Mouse (Mus musculus): ENCODE measurements at regions not wholly inside any gene's neighbourhood (a gene's known extent, or its start where the extent isn't known, plus 50 kb on each side); places are given as distances from the start of the nearest gene placed in this dataset.
A peak's percentile ranks its signal among the peaks of the same experiment; 100 is the strongest.

DNA sequence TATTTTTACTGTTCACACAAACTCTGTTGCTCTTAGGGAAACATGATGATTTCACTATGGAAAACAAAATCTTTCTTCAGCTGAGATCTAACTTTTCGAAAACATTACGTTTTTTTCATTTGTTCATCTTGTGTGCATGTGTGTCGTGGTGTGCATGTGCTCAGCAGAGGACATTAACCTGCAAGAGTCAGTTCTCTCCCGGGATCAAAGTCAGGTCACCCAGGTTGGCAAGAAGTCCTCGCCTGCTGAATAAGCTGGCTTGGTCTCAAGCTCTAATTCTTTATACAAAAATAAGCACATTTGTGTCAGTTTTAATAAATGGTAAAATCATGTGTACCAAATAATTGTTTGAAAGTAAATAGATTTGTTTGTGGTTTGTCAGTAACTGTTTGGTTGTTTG, 105.2 kb upstream of the Foxn2 start:
- no peak for DNase-seq

GRCm38 (mm10) chr17:88336140-88336769, 104.3 kb upstream of the Foxn2 start:
- intact Hi-C loops (cut with DNase I), result no loop called here
- peak; percentile 52 for DNase-seq

More for the DNA sequence above, 105.2 kb upstream of the Foxn2 start:
- intact Hi-C loops (cut with DNase I), result no loop called here

- intact Hi-C loops (cut with DNase I), result no loop called here
- no peak for DNase-seq
Measured at GRCm38 (mm10) chr17:88337649-88338404, 102.7 kb upstream of the Foxn2 start.

DNA sequence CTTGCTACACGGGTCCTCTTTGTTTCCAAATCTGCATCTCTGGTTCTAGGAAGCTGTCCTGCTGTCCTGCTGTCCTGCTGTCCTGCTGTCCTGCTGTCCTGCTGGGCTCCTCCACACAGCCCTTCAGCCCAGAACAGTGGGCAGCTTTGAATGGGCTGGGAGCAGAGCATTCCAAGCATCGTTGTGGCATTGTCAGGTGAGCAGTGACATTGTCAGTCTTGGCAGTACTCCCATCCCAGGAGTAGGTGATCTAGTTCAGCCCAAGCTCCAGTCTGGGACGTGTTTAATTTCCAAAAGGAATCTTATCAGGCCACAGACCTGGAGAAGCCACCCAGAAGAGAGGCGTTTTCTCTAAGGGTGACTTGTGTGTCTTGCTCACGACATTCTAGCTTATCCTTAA, 99.4 kb upstream of the Foxn2 start:
- DNase-seq, result no peak
- intact Hi-C loops (cut with DNase I), result no loop called here

DNA sequence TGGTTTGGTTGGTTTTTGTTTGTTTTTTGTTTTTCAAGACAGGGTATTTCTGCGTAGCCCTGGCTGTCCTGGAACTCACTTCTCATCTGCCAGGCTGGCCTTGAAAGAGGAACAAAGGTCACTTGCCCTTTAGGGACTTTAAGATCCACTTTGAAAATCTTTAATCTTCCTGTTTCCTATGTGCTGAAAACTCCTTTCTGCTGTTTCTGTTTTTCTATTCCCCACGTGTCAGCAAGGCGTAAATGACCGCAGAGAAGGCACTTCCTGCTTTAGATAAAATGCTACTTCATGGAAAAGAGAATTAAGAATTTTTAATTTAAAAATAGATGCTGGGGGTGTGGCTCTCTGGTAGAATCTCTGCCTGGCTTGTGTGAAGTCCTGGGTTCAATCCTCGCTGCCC, 98.9 kb upstream of the Foxn2 start:
- intact Hi-C loops (cut with DNase I), result no loop called here
- no peak for DNase-seq

- no peak for DNase-seq
- intact Hi-C loops (cut with DNase I), result no loop called here
Measured at GRCm38 (mm10) chr17:88343091-88343783, 97.3 kb upstream of the Foxn2 start.

GRCm38 (mm10) chr17:88345433-88345832, 95.1 kb upstream of the Foxn2 start:
- intact Hi-C loops (cut with DNase I), result no loop called here
- no peak for DNase-seq

GRCm38 (mm10) chr17:88346896-88347295, 93.6 kb upstream of the Foxn2 start:
- no peak for DNase-seq
- intact Hi-C loops (cut with DNase I), result no loop called here

DNA sequence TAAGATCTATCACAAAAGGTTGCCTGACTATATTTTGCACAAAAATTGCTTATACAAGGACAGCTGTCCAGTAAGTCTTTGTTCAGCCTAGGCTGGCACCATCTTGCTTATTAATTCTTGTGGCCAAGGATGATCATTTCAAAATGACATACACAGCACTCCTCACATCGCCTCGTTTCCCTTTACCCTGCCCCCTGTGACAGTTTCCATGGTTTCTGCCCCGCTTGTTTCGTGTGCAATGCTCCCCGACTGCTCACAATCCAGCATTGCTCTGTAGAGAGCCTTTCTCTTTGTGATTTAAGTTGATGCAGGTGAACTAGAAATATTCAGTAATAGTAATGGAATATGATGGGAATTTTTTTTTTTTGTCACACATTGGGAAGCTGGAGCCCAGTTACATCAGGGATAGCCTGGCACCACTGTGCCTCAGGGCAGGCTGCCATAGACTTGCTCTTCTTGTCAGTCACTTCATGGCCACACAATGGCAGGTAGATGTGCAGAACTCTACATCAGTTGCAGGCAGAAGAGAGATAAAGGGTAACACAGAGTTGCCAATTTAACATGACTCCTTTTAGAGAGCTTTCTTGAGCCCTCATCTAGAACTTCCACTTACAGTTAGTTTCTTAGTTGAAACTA, 90.6 kb upstream of the Foxn2 start:
- intact Hi-C loops (cut with DNase I), result no loop called here
- DNase-seq, result no peak

- intact Hi-C loops (cut with DNase I), result no loop called here
- no peak for DNase-seq
Measured at GRCm38 (mm10) chr17:88350986-88351385, 89.5 kb upstream of the Foxn2 start.

DNA sequence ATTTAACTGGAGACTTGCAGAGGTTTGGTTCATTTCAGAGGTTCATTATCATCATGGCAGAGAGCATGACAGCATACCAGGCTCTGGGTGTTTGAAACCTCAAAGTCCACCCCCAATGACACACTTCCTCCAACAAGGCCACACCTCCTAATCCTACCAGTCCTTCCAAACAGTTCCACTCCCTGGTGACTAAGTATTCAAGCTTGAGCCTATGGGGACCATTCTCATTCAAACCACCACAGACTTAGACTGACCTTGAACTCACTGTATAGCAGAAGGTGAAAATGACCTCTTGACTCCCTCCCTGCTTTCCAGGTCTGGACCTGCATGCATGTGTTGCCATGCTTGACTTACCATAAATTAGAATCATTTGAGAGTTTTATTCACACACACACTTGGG, 87.6 kb upstream of the Foxn2 start:
- intact Hi-C loops (cut with DNase I), result no loop called here

GRCm38 (mm10) chr17:88361161-88361560, 79.3 kb upstream of the Foxn2 start:
- DNase-seq, result no peak
- intact Hi-C loops (cut with DNase I), result no loop called here

More for the DNA sequence above, 87.6 kb upstream of the Foxn2 start:
- no peak for DNase-seq

DNA sequence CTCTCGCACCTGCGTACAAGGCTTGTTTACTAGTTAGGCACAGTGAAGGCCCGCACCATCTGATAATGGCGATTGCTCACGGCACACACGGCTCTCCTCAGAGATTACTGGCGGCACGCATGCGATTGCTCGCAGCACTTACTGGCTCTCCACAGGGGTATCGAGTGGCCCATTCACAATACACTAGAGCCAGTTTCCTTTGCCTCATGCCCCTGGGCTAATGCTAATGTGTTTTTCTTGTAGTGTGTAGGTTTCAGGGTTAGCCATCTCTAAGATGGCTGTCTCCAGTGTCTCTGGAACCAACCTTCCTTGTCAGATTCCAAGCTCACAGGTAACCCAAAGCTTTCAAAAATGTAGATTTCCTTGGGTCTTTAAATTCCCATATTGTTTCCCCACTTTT, 78.1 kb upstream of the Foxn2 start:
- no peak for DNase-seq
- intact Hi-C loops (cut with DNase I), result no loop called here

- no peak for DNase-seq
- intact Hi-C loops (cut with DNase I), result no loop called here
Measured at GRCm38 (mm10) chr17:88367876-88368275, 72.6 kb upstream of the Foxn2 start.

DNA sequence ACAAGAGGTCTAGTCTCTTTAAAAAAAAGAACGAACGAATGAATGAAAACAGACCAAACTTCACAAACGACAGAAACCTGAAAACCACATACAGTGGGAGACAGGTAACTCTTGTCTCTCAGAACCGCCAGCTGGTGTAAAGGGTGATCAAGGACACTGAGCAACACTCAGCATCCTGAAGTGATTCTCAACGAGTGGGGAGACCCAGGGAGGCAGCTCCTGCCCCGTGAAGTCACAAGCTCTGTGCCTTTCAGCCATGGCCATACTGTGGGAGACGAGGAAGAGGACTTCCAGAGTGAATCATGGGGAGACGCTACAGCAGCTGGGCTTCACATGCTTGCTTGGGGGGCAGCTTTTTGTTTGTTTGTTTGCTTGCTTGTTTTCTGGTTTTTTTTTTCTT, 70.5 kb upstream of the Foxn2 start:
- intact Hi-C loops (cut with DNase I), result no loop called here
- no peak for DNase-seq

DNA sequence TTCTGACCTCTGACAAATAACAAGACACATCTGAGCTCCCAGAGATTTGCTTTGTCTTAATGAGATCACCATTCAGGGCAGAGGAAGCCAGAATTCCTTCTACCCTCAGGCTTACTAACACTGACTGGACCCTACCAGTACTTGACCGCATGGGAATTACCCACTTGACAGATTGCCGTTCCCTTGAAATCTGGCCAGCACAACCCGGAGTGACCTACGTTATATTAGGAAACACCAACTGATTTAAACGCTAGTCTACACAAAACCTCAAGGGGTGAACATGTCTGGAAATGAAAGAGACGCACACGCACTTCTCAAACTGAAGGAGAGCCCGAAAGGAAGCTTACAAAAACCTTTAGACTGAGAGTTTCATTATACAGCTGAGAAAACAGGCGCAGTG, 69.8 kb upstream of the Foxn2 start:
- peak; percentile 39 to 50 for DNase-seq
- intact Hi-C loops (cut with DNase I), result no loop called here

- intact Hi-C loops (cut with DNase I), result no loop called here
- no peak for DNase-seq
Measured at GRCm38 (mm10) chr17:88378505-88378904, 62.0 kb upstream of the Foxn2 start.

GRCm38 (mm10) chr17:88379389-88379788, 61.1 kb upstream of the Foxn2 start:
- intact Hi-C loops (cut with DNase I), result no loop called here
- DNase-seq, result no peak

DNA sequence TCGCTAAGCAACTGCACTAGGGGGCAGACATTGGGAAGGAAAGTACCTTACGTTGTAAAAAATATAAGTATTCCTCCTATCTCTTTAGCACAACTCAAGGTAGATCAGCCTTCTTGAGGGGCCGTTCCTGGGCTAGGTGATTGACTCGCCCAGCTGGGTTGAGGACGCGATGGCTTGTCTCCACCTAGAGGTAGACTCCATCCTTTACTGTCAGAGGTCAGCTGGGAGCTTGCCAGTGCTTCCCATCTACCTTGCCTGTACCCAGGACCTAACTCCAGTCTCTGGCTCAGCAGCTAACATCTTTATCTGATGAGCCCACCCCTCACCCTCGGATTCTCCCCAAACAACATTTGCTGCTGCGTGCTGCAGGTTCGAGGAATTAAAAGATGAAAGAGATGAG, 59.4 kb upstream of the Foxn2 start:
- intact Hi-C loops (cut with DNase I), result loop anchor here (5.0 kb wide), 1 partner anchor 124 kb away; no protein-coding TSS in a partner anchor
- no peak for DNase-seq

GRCm38 (mm10) chr17:88383447-88383846, 57.1 kb upstream of the Foxn2 start:
- intact Hi-C loops (cut with DNase I), result loop anchor here (5.0 kb wide), 1 partner anchor 126 kb away; no protein-coding TSS in a partner anchor
- no peak for DNase-seq

DNA sequence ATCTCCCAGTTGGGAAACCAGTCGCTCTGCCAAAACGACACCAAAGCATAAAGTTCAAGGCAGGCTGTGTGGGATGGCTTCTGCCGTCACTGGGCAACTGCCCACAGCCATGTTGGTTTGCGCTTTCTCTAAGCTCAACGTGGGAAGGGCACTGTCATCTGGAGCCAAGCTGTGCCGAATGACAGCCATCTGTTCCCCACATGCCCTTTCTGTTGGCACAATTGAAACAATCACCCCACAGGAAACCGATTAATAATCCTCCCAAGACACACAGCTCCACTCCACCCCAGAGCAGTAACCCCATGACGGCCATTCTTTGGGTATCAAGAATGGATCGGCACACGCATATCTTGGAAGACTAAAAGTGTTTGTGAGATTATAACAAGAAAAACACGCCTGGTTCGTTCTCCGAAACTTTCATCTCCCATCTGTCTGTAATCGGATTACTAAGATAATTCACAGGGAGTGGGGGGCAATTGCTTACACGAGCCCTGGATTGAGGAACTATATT, 52.0 kb upstream of the Foxn2 start:
- intact Hi-C loops (cut with DNase I), result no loop called here

More for the DNA sequence above, 52.0 kb upstream of the Foxn2 start:
- no peak for DNase-seq

Measured in heart, postnatal 36 days (tissue).